Comparison of ENCODE assay signal across 15 mouse cellular contexts in genomic region chr2:57354848-57355247, GRCm38 (mm10).
"Had no signal": no experiment of that assay in that cellular context is flagged by ENCODE, and none has a peak within 500 bp of the region (broad histone marks: within the 10 kb centered on the region; RNA-seq: fewer than 3 reads in every experiment).

No protein-coding gene starts in this region.

- H3K27me3 ChIP-seq: midbrain, embryonic 12.5 days; neural tube, embryonic 12.5 days; stomach, embryonic 15.5 days had no signal

- H3K4me2 ChIP-seq: lung, embryonic 14.5 days; midbrain, embryonic 12.5 days; neural tube, embryonic 12.5 days; stomach, embryonic 15.5 days had no signal

- H3K27ac ChIP-seq: midbrain, embryonic 10.5 days; midbrain, embryonic 12.5 days; neural tube, embryonic 12.5 days; stomach, embryonic 15.5 days; stomach, postnatal 0 days had no signal

- H3K9ac ChIP-seq: lung, embryonic 14.5 days; midbrain, embryonic 12.5 days; neural tube, embryonic 12.5 days; stomach, embryonic 15.5 days had no signal

- H3K4me1 ChIP-seq: midbrain, embryonic 10.5 days; midbrain, embryonic 12.5 days; neural tube, embryonic 12.5 days; stomach, embryonic 15.5 days had no signal

- DNase-seq: lung, adult 18-20 months; lung, embryonic 14.5 days; lung, postnatal 10 days; lung, postnatal 4 days; midbrain, embryonic 14.5 days; right cerebral cortex, postnatal 14 days; thymus, adult 2 months; thymus, postnatal 25 days; thymus, postnatal 4 days had no signal

- H3K36me3 ChIP-seq: midbrain, embryonic 12.5 days; neural tube, embryonic 12.5 days; stomach, embryonic 15.5 days had no signal

- H3K9me3 ChIP-seq: midbrain, embryonic 10.5 days; midbrain, embryonic 12.5 days; neural tube, embryonic 12.5 days; stomach, embryonic 15.5 days had no signal

- ATAC-seq: midbrain, embryonic 16.5 days had no signal

- H3K4me3 ChIP-seq: midbrain, embryonic 10.5 days; midbrain, embryonic 12.5 days; neural tube, embryonic 12.5 days; stomach, embryonic 15.5 days had no signal
